Mouse (Mus musculus) mesoderm, embryonic 11.5 days (tissue): ENCODE results near the gene Slc22a1.
"Not testable (repeated sequence)": the region's sequence is repeated elsewhere in the genome, so short reads cannot be mapped to it uniquely, and the experiment has no call there.

Experiments used
- DNase-seq: peaks from one replicate; pipeline ENCODE4 v3.0.0-alpha.2; 2012; ENCODE audit warnings: low read depth, low spot score

Slc22a1 gene

GRCm38 (mm10) chr17:12684928-12685624 lies 9.4 kb upstream of the Slc22a1 start:
- no peak for DNase-seq

DNA sequence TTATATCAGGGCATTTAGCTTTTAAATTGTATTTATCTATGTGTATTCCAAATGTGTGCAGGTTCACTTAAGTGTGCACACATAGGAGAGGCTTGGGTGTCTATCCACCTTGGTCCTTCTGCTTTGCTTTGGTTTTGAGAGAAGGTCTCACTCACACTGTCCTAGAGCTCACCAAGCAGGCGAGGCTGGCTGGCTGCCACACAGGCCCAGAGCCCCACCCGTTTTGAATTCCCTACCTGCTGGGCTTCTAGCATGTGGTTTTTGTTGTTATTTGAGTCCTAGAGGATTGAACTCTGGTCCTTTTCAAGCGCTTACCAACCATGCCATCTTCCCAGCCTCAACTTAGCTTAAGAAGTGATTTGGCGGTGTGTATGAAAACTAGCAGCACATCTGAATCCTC lies 8.8 kb upstream of the Slc22a1 start:
- no peak for DNase-seq

- no peak for DNase-seq
These were observed 8.0 kb upstream of the Slc22a1 start for GRCm38 (mm10) chr17:12683582-12683981.

GRCm38 (mm10) chr17:12678261-12678660 lies 2.6 kb upstream of the Slc22a1 start:
- DNase-seq: no peak

DNA sequence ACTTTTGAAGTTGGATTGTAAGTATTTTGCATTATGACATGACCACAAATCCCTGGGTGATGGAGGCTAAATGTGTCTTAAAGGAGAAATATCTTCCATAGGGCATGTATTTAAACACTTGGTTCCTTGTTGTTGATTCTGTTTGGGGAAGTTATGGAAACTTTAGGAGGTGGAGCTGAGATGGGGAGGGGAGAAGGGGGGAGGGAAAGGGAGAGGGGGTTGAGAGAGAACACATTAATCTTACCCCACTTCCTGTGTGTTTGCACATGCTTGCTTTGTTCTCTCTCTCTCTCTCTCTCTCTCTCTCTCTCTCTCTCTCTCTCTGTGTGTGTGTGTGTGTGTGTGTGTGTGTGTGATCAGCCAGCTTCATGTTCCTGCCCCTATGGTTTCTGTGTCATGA lies 1.5 kb upstream of the Slc22a1 start:
- no peak for DNase-seq

DNA sequence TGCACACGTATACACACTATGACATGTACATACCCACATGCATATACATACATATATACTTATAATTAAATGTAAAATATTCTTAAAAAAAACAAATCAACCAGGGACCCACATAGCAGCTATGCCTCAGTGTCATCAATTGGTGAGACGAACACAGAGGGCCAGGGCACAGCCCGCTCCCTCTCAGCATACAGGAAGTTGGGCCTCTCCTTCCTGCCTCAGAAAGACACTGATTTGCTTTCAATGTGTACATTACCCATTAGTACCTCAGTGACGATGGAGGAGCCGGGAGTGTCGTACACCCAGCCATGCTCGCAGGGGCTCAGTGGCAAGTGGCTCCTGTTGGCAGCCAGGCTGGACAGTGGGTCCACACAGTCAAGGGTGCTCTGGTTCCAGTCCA lies 649 bp downstream of the Slc22a1 start:
- DNase-seq: not testable (repeated sequence)

DNA sequence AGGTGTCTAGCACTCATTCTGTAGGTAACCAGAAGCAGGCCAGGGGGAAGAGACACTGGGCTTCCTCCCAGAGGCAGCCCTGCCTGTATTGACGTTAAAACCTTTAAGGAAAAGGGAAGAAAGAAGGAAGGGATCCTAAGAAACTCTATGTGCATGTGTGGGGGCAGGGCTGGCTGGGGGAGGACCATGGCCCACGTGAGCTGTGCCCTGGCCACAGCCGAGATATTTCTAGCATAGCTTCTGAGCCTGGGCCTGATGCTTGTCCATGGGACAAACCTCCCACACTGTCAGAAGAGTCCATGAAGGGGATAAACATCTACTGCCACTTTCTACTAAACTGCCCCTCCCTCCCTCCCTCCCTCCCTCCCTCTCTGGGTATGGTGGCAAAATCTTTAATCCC lies 1.8 kb downstream of the Slc22a1 start:
- no peak for DNase-seq

DNA sequence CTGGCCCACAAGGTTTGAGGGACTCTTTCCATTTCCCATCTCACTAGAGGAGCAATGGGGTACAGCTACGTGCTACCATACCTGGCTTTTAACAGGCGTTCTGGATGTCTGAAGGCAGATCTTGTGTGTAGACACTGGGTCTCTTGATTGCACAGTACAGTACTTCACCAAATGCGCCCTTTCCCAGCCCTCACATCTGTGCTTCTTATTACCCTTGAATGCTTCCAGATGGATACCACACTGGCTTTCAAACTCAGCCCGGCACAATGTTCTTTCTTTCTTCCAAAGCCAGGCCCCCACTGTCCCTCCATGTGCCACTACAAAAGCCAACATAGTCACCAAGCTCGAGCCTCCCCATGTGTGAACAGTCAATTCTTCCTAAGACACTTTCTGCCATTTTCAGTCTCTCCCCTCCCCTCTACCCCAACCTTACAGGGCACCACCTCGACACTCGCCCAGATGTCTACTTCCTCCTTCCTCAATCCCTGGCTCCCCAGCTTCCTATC lies 3.3 kb downstream of the Slc22a1 start:
- DNase-seq: peak; percentile 39

DNA sequence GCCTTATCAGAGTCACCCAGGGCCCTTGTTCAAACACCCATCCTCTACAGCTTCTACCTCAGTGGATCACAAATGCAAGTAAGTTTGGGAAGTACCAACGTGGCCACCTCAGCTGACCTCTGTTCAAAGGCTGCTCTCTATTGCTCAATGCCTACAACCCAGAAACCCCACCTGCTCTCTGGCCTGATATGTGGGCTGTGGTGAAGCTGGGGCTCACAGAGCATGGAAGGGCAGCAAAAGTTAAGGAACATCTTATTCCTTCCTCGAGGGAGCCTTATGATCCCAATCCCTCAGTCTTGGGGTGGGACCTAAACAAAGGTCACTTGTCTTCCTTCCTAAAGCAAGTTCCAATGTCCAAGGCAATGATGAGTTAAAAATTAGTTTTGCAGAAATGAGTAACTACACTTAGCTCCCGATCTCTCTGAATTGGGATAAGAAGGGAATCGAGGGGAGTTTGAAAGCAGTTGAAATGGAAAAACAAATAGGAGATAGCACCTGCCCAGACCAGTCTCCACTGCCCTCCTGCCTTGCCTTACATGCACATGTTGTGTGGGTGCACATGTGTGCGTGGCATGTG lies 4.5 kb downstream of the Slc22a1 start:
- no peak for DNase-seq

DNA sequence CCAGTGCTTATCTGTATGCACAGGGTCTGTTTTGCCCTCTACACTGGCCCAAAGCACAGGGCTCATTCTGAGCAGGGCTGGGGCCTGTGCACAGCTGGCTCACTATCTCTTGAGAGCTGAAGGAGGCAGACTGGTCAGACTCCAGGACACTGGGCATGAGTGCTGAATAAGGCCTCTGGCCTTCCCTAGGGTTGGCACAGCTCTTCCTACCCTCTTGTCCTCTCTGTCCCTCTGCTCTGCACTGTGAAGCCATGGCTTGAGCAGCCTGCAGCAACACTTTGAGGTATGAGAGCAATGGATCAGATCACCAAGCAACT lies 6.3 kb downstream of the Slc22a1 start:
- DNase-seq: no peak

DNA sequence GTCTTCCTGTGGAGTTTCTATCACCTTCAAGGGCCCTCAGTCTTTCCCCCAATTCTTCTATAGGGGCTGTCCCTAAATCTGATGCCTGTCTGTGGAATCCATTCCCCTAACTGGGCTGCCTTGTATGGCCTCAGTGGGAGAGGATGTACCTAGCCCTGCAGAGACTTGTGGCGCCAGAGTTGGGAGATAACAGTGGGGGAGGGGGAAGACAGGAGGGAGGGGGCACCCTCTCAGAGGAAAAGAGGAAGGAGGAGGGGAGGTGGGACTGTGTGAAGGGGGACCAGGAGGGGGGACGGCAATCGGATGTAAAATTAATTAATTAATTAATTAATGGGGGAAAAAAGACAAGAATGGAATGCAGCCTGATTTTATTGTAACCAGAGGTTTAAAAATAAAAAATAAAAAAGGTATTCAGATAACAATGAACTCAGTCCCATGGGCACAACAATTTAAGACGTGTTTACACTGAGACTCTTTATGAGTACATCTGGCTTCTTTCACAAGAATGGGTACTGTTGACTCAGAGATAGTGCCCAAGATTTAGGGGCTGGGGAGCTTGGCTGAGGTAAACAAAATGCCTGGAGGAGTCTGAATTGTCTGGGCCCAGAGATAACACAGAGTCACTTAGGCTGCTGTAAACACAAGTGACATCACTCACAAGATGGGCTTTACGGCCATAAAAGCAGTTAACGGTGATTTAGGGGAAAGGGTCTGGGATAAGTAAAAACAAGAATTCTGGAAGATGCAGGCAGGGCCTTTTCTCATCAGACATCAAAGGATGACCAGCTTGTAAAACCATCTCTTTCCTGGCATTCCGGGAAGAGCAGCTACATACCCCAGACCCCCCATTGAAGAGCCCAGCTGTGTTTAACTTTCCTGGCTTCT lies 6.9 kb downstream of the Slc22a1 start:
- DNase-seq: peak; percentile 71

GRCm38 (mm10) chr17:12664156-12664555 lies 11.5 kb downstream of the Slc22a1 start:
- no peak for DNase-seq

DNA sequence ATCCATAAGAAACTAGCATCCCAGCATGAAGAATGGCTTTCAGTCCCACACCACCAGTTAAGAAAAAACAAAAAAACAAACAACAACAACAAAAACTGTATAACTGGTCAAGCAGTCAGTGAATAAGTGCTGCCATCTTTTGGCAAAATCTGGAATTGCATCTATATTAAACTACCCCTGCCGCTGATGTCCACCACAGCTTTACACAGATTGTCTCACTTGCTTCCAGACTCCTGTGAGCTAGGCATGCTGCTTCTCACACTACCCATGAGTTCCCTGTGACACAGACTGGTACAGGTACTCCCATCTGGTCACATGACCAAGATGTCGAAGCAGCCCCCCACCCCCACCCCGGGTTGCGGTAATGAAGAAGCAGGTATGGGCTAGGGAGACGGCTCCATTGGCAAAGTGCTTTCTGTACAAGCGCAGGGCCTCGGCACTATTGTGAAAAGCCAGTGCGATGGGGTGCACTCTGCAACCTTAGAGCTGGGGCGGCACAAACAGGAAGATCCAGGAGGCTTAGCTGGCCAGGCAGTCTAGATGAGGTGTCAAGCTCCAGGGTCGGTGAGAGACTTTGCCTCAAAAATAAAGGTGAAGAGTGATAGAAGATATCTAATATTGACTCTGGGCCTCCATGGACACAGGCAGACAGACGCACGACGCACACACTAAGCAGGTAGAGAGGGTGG lies 14.9 kb downstream of the Slc22a1 start:
- DNase-seq: peak; percentile 46

DNA sequence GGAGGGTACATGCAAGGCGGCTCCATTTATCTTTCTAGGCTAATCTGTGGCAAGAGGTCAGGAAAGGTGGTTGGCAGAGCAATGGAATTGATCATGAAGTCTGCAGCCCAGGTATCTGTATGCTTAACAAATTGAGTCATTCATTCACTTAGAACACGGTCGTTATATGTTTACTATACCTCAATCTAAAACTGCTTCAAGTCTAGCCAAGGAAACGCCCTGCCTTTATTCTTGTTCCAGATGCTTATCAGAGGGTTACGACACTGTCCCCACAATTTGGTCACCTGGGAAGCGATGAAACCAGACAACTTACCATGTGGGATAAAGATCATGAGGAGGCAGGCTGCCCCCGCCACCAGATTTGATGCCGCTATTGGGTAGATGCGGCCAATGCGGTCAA lies 16.4 kb downstream of the Slc22a1 start:
- DNase-seq: no peak

DNA sequence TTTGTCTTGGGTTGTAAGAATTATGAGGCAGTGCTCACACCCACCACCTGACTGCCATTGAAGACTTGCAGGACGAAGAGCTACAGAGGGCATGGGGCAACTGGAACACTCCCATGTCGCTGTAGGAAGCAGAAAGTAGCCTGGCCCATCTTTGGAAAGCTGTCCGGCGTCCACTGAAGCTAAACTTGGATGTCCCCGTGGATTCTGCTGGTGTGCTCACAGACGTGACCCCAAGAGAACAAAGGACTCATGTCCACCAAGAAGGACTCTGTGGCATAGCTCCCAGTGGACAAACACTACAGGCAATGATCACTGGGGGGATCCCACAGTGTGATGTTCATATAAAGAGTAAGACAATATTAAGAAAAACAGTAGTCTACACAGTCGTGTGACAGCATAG lies 16.8 kb downstream of the Slc22a1 start:
- no peak for DNase-seq

DNA sequence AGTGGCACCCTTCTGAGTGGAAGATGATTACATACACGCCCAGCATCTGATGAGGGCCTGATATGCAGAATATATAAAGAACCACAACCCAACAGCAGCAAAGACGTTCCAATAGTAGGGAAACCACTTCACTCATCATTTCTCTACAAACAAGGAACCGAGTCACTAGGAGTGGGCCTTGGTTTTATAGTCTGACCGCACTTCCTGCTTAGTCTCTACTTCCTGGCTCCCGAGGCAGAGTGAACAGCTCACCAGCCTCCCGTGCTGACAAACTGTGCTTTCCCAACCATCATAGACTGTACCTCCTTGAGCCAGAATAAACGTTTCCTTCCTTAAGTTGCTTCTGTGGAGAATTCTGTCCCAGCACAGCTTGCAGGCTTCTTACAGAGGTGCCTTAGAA lies 19.8 kb downstream of the Slc22a1 start:
- DNase-seq: no peak

GRCm38 (mm10) chr17:12654061-12654460 lies 21.6 kb downstream of the Slc22a1 start:
- no peak for DNase-seq

GRCm38 (mm10) chr17:12652604-12653003 lies 23.0 kb downstream of the Slc22a1 start:
- no peak for DNase-seq

GRCm38 (mm10) chr17:12645461-12645860 lies 30.2 kb downstream of the Slc22a1 start:
- DNase-seq: no peak

DNA sequence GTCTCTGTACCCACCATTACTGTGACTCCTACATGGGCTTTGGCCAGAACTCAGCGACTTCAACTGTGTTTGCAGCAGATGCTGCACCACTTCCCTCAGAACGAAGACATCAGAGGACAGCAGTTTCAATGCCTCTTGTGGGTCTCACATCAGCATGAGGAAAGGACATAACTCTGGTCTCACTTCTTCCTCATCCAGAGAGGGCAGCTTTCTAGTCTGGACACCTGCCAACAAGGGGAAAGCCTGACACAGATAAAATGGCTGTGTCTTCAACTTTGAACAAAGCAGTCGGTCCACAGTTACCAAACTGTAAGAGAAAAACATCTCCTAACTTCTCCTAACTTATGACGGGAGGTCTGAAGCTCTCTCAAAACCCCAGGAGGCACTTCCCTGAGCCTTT lies 34.5 kb downstream of the Slc22a1 start:
- no peak for DNase-seq

DNA sequence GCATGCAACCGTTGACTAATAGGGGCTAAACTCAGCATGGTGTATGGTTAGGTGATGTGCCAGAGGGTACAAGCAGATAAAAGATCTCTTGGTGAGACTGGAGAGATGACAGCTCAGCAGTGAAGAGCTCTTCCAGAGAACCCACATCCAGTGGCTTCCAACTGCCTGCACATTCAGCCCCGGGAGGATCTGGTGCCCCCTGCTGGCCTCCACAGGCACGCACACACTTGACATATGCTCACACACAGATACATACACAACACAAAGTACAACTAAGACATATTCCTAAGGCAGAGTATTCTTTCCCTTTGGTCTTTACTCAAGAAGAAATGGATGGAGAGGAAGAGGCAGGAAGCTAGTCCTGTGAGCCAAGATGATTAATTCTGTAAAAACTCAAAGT lies 36.0 kb downstream of the Slc22a1 start:
- no peak for DNase-seq

DNA sequence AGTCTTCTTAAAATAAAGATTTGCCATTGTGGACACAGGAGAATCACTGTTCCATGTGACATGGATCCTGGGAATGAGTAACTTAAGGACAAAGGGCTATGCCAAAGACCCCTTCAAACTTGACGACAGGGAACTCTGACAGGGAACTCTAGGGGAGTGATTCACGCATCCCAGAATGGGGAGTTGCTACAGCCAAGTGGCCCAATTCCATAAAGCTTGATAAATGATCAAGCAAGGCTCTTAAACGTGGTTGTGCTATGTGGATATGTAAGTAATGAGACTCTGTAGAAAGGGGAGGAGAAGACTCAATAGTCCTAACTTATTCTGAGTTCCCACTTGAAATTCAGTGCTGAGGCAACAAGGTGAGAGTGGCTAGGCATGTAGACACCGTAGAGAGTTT lies 40.8 kb downstream of the Slc22a1 start:
- no peak for DNase-seq
